Mouse (Mus musculus) adrenal gland, adult 18-20 months (tissue): ENCODE results near the gene Lrrc26. TPM values are rescaled to one million over a fixed set of nuclear protein-coding genes. Genes with fewer than 3 reads are reported as not detected.

Experiments used
- DNase-seq, 2 experiments: peaks; one replicate each; pipeline ENCODE4 v3.0.0; 2021 to 2022; ENCODE audit warnings: low spot score in 2 of 2
- total RNA-seq, 2 experiments: library from RNA; stranded (reverse); gene quantifications; 1 replicate in 1 of 2; 2 replicates in 1 of 2; pipeline ENCODE4 v1.2.3; 2021

Gene Lrrc26
- total RNA-seq, 2 experiments from 2014 or later: not detected

DNA sequence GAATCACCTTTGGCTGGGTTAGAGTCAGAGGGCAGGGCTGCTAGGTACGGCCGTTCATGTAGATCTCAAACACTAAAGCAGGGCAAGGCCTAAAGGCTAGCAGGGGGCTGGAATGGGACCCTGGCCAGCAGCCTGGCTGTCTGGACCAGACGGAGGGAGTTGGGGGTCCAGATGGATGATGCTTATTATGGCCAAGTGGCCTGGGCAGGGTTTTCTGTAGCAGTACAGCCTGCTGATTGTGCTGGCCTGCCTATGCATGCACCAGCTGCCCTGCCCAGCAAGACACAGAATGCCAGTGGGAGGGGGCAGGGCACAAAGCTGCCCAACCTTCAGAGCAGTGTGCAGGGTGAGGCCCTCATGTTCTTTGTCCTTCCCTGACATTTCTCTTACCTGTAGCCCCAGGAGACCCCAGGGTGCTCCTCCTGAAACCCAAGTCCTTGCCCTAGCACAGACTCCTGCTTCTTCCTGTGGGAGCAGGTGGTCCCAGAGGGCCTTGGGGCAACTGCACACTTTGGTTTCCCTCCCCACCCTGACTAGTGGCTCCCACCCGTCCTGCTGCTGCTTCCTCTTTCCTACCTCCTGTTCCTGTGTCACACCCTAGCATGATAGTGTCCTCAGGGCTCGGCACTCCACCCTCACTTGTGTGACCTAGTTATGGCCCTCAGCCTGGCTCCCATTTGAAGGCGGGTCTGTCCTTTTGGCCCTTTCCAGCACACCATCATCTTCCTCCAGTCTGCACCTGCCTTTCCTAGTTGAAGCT, 23.6 kb upstream of the Lrrc26 start:
- DNase-seq: no peak

DNA sequence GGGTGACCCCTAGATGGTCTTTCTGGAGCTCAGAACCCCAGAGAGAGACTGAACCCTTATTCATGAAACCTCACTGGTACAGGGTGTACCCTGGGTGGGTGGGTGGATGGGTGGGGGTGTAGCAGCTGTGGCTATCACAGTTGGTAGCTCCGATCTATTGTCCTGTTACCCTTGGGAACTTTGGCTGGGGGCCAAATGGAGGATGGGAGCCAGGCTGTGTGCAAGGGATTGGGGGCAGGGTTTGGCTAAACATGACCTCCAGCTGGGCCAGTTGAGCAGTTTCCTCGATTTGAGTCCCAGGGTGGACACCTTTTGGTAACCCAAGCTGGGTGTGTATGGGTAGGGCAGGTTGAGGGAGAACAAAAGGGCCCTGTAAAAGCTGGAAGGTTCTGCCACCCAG, 23.0 kb upstream of the Lrrc26 start:
- no peak for DNase-seq

DNA sequence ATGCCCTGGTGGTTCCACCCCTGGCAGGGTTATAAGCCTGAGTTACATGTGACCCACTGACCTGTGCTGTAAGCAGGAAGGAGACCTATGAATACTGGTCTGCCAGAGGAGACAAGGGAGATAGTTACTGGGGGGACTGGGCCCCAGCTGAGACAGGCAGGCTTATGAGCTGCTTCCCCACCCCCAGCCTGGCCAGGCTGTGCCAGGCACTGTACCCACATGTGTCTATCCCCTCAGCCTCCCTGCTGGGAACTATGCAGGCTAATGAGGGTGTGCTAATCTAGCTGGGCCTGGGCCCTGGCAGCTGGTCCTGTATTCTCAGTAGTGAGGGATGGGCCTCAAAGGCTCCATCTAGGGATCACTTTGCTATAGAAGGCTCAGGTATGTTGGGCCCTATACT, 22.5 kb upstream of the Lrrc26 start:
- DNase-seq: no peak

DNA sequence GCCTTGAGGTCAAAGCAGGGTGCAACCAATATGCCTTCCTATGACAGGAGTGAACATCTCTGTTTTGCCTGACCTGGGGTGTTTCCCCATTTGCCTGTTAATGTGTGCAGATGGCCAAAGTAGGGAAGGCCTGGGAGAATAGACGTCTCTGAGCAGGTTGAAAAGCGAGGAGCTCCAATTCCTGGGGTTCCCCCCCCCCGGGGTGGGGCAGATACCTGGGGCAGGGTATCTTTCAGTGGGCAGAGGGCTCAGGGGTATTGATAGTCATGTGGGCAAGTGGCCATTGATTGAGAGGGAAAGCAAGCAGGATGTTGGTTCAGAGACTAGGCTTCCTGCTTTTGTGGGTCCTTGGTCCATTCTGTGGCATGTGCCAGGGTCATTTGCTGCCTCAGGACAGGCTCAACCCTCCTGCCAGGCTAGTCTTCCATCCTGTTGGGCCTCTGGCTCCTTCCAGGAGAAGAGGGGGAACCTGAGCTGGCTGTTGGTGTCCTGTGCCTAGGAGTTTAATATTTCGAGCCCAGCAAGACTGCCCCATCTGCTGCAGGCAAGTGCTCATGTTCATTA, 21.9 kb upstream of the Lrrc26 start:
- DNase-seq: no peak

- DNase-seq: peak; percentile 99
These were observed 17.7 kb upstream of the Lrrc26 start, which contains the start of the genes Ssna1 and Anapc2 for GRCm38 (mm10) chr2:25271827-25272511. Ssna1 (minus strand) TSS chr2:25272438. Anapc2 (plus strand) TSS chr2:25272478.

- no peak for DNase-seq
These were observed 17.2 kb upstream of the Lrrc26 start for GRCm38 (mm10) chr2:25272515-25272914.

- DNase-seq: no peak
These were observed 16.7 kb upstream of the Lrrc26 start for GRCm38 (mm10) chr2:25273010-25273409.

DNA sequence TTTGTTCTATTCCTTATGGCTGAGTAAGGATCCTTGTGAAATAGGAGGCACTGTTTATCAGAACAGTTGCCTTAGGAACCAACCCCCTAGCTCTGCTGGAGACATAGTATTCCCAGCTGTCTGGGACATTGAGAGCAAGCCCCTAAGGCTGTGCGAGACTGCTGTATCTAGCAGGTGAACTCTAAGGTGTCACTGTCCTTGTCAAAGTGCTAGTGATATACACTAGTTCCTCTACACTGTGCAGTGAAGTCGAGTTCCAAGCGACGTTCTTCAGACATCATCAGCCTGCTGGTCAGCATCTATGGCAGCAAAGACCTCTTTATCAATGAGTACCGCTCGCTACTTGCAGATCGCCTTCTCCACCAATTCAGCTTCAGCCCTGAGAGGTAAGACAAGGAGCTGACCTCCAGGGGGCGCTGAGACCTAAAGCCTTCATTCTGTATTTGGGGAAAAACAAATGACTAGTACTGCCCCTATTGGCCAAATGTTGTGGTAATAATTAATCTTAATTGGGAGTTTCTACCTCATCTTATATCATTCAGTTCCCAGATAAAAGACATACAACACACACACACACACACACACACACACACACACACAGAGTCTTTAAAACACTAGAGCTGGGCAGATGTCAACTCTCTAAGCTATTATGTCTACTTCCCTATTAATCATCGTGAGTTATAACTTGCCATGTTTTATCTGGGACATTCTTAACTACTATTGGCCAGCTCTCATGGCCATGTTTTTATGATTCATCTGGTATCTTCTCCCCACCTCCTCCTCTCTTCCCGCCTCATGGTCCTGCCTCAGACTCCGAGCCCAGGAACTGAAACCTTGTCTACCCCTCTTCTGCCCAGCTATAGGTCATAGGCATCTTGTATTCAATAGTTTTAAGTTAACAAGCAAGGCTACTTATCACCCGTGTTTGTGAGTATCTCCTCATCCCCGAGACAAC, 10.5 kb upstream of the Lrrc26 start:
- DNase-seq: peak; percentile 72 to 76

DNA sequence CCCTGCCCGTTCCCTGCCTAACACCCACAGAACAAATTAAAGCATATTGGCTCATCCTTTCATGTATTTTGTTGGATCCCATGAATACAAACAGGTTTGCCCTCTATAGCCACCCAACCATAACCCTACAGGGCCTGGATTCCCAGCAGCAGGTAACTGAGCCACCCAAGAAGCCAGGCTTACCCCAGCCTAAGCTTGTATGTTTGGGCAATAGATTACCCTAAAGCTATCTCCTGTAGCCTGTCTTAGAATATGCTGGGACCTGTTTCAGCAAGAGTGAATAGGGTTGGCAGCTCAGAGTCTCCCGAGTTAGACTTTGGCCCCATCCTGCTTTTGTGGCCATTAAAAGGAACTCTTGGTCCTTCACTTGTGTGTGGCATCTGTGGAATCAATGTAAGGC, 4.2 kb upstream of the Lrrc26 start:
- no peak for DNase-seq

DNA sequence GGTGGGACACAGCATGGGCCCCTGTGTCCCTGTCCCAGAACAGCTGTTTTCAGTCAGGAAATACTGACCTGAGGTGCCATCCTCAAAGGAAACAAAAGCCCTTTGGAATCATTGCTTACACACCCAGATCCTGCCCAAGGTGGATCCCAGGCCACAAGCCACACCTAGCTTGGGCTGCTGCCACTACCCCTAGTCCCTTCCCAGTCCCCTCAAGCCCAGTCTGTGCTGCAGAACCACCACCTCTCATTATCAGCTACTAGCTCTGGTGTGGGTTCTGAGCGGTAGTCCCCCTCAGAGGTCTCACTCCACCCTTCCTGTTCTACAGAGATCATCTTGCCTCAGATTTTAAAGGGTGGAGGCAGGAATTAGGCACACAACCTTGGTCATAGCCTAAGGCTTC, 3.4 kb upstream of the Lrrc26 start:
- no peak for DNase-seq

- no peak for DNase-seq
These were observed 2.7 kb upstream of the Lrrc26 start for GRCm38 (mm10) chr2:25286837-25287636.

DNA sequence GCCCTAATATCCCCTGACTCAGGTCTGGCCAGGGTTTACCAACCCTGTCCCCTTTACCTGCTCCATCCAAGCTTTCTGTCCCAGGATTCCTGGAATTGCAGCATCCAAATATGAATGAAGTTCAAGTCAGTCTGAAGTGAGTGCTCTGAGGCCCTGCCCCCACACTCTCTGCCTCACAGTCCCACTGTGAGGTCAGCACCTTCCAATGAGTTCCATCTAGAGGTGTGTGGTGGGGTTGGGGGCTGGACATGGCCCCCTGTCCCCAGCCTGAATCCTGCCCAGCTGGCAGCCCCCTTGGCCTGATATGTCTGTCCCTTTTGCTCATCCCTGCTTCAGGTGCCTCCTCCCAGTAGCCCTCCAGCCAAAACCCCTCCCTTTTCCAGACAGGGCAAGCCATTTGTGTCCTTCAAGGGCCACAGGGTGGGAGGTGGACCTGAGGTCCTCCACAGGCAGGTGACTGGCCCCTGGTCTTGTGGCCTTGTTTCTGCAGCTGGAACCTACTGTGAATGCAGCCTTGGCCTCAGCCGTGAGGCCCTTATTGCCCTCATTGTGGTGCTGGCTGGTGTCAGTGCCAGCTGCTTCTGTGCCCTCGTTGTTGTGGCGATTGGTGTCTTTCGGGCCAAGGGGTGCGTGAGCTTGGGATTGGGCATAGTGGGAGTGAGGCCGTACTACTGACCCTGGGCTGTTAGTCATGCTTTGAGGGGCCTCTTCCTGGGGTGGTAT, 1.6 kb upstream of the Lrrc26 start, which contains the start of gene Tmem210:
Gene Tmem210, plus strand, starts transcription at position 219 of the 723 bp plus-strand sequence.
- no peak for DNase-seq

DNA sequence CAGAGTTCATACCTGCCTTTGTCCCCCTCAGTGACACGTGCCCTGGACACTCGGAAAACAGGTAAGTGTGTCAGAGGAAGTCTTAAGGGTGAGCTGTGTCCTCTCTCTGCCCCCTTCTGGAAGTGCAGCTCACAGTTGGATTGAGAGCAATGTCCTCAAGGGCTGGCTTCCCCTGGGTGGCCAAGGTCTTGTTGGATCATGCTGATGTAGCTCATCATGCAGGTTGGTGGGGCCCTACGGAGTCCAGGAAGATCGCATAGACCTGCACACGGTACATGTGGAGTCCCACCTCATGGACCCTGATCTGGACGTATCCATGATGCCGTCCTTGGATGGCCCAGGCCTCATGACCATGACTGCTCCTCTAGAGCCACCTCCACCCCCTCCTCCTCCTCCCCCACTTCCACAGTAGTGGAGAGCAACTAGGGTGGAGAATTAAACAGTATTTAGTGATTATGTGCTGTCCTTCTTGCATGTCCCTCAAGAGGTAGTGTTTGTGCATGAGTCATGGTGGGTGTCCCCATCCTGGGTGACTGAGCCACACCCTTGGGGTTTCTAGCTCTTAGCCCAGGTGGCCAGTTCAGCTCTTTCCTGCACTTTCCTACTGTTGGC, 875 bp upstream of the Lrrc26 start:
- no peak for DNase-seq

DNA sequence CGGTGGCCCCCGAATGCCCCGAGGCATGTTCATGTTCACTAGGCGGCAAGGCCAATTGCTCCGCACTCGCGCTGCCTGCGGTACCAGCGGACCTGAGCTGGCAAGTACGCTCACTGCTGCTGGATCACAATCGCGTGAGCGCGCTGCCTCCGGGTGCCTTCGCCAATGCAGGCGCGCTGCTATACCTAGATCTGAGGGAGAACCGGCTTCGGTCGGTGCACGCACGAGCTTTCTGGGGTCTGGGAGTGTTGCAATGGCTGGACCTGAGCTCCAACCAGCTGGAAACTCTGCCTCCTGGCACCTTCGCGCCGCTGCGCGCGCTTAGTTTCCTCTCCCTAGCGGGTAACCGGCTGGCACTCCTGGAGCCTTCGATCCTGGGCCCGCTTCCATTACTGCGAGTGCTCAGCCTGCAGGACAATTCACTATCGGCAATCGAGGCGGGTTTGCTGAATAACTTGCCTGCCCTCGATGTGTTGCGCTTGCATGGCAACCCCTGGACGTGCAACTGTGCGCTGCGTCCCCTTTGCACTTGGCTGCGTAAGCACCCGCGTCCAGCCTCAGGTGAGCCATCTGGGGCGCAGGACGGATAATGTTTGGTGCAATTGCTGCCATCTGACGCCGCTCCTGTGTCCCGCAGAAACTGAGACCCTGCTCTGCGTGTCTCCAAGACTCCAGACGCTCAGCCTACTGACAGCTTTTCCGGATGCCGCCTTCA, 543 bp downstream of the Lrrc26 start:
- DNase-seq: no peak

- no peak for DNase-seq
These were observed 1.1 kb downstream of the Lrrc26 start for GRCm38 (mm10) chr2:25290816-25291130.

DNA sequence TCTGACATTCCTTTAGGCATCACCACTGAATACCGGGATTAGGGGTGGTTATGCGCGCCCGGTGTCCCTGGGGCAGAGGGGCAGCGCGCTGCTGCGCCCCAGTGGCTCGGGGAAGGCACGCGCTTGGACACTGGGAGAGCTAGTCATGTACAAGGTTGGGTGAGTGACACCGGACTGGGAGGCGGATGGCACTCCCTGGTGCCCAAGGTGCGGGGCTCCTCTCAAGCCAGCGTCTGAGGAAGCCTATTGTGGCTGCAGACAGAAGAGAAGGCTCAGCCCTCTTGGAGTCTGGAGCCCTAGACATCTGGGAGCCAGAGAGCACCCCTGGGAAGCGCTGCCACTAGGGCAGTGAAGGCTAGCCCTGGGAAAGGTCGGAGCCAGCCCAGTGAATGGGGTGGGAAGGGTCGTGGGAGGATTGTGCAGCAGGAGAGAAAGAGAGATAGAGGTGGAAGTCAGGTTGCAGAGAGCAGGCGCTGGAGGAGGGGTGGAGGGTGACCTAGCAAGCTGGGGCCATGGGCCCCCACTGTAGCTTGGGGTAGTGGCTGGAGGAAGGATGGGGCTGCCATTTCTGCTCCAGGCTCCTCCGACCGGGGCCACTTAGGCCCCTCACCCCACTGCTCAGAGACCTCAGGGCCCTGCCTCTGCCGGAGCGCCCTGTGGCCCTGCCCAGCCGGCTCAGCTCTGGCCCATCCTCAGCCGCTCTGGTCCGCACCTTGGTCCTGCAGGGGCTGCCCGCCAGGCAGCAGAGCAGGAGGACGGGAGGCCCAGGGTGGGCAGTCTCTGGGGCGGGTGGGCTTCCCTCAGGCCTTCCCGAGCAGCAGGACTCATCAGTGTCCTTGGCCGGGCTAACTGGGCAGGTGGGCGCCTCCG, 1.7 kb downstream of the Lrrc26 start:
- no peak for DNase-seq

- DNase-seq: no peak
These were observed 2.4 kb downstream of the Lrrc26 start for GRCm38 (mm10) chr2:25292054-25292544.
